Mouse (Mus musculus): ENCODE results near the gene Fam186a.

Fam186a gene

GRCm38 (mm10) chr15:99874612-99875333 is 92.1 kb downstream of the Fam186a start:
- DNase-seq (ENCODE audit: low spot score in 2 of 2): peak in 1 of 2 experiments; percentile 11

- no peak for DNase-seq (ENCODE audit: low spot score in 2 of 2)
Observed at GRCm38 (mm10) chr15:99872543-99872942, 94.3 kb downstream of the Fam186a start.

Measured in left cerebral cortex, adult 9 months (tissue).